Mouse (Mus musculus): Measurements from ENCODE around the gene Ptch2. TPM values are rescaled to one million over a fixed set of nuclear protein-coding genes. Genes with fewer than 3 reads are reported as not detected.

Gene Ptch2
- total and polyA plus RNA-seq, 3 experiments, result 0.33 TPM; not detected in 2

DNA sequence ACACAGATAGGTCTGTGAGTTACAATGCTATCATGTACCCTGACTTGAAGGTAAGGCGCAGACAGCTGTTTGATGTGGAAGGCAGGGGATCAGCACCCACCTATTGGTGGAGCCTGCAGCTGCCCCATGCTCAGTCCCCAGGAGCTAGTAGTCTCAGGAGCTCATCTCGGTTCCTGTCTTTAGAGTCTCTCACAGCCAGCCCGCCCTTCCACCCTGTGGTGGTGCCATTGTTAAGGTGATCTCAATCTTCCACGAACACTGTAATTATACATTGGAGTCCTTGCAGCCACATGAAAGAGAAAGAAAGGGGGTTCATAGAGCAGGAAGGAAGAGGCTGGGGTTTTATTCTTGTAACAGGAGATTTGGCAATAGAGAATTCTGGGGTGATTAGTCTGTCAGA lies 4.2 kb downstream of the Ptch2 start:
- Histone ChIP-seq H3K9me3 (replicated peaks; ENCODE audit: insufficient read depth, low read length) (no peaks in the 10 kb centered on the region), H3K27ac (ENCODE audit: control insufficient read depth, low read depth, low read length) (no peak overlapping the region), H3K79me2 (ENCODE audit: control insufficient read depth, insufficient read depth, low read length, poor library complexity) (no peaks in the 10 kb centered on the region), H3K9ac (ENCODE audit: control insufficient read depth, low read depth, low read length, poor library complexity, severe bottlenecking) (no peak overlapping the region), H3K36me3 (ENCODE audit: control insufficient read depth in 1 of 2, insufficient read depth in 2 of 2, low read length in 2 of 2) (no peaks in the 10 kb centered on the region), H3K4me3 (ENCODE audit: control insufficient read depth in 1 of 2, insufficient read depth in 1 of 2, low read depth in 2 of 2, low read length in 2 of 2) (no peak overlapping the region), H3K4me1 (ENCODE audit: control insufficient read depth in 1 of 2, insufficient read depth in 2 of 2, low read length in 2 of 2) (no peaks in the 10 kb centered on the region), H3K27me3 (ENCODE audit: control insufficient read depth in 1 of 2, insufficient read depth in 2 of 2, low read length in 2 of 2) (peaks cover 2 to 7% of the 10 kb centered on the region in 2 experiments)
- TF ChIP-seq ZC3H11A (IDR thresholded peaks at IDR 0.05; ENCODE audit: low read depth, low read length) (no peak), MAX (IDR thresholded peaks at IDR 0.05; ENCODE audit: low read length) (no peak), SMC3 (IDR thresholded peaks at IDR 0.05; ENCODE audit: low read depth, low read length) (no peak), ZMIZ1 (IDR thresholded peaks at IDR 0.05; ENCODE audit: low read depth, low read length) (no peak), POLR2A (IDR thresholded peaks at IDR 0.05; ENCODE audit: control insufficient read depth in 1 of 2, insufficient read depth in 1 of 2, low read depth in 1 of 2, low read length in 2 of 2, poor library complexity in 1 of 2) (no peak), MXI1 (IDR thresholded peaks at IDR 0.05; ENCODE audit: low read depth, low read length) (no peak), GATA1 (IDR thresholded peaks at IDR 0.05; ENCODE audit: low read depth, low read length) (no peak), POLR2AphosphoS5 (IDR thresholded peaks at IDR 0.05; ENCODE audit: borderline replicate concordance, low read depth, low read length) (no peak)
- no peak for DNase-seq (ENCODE audit: low read depth, low spot score)

DNA sequence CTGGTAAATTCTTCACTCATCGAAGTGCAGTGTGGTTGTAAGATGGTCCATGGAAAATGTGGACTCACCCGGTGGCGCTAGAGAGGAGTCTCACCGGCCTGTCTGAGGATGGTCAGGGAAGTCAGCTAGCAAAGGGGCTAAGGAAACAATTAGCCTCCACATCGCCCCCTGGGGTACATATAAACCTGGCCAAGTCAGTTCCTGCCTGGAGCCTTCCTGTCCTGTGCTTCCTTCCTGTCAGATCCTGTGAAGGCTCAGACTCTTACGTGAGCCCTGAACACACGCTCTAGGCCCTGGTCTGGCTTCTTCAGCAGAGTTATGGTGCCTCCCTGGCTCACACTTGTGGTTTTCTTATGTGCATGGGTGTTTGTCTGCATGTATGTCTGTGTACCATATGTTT lies 5.3 kb downstream of the Ptch2 start:
- Histone ChIP-seq H3K9me3 (replicated peaks; ENCODE audit: insufficient read depth, low read length) (no peaks in the 10 kb centered on the region), H3K4me3 (ENCODE audit: control insufficient read depth in 1 of 2, insufficient read depth in 1 of 2, low read depth in 2 of 2, low read length in 2 of 2) (no peak overlapping the region), H3K27ac (ENCODE audit: control insufficient read depth, low read depth, low read length) (no peak overlapping the region), H3K79me2 (ENCODE audit: control insufficient read depth, insufficient read depth, low read length, poor library complexity) (no peaks in the 10 kb centered on the region), H3K27me3 (ENCODE audit: control insufficient read depth in 1 of 2, insufficient read depth in 2 of 2, low read length in 2 of 2) (peaks cover 2 to 3% of the 10 kb centered on the region in 2 experiments; a peak in 3 of 4 replicates), H3K4me1 (ENCODE audit: control insufficient read depth in 1 of 2, insufficient read depth in 2 of 2, low read length in 2 of 2) (no peaks in the 10 kb centered on the region), H3K9ac (ENCODE audit: control insufficient read depth, low read depth, low read length, poor library complexity, severe bottlenecking) (no peak overlapping the region), H3K36me3 (ENCODE audit: control insufficient read depth in 1 of 2, insufficient read depth in 2 of 2, low read length in 2 of 2) (no peaks in the 10 kb centered on the region)
- TF ChIP-seq TBP (IDR thresholded peaks at IDR 0.05; ENCODE audit: low read depth, low read length), result no peak
- TF ChIP-seq CTCF (IDR thresholded peaks at IDR 0.05 in 2 of 3, conservative IDR thresholded peaks at IDR 0.05 in 1 of 3; ENCODE audit: control insufficient read depth in 1 of 3, insufficient read depth in 1 of 3, low read depth in 2 of 3, low read length in 3 of 3, poor library complexity in 1 of 3, severe bottlenecking in 1 of 3), result peak; percentile 27 to 57 (median 33)
- TF ChIP-seq MEF2A (IDR thresholded peaks at IDR 0.05; ENCODE audit: extremely low read depth, insufficient replicate concordance, low read depth, low read length, poor library complexity, severe bottlenecking), result no peak
- no peak for TF ChIP-seq POLR2AphosphoS2 (IDR thresholded peaks at IDR 0.05; ENCODE audit: low read length)
- no peak; the same call in 1 of the 2 replicates for TF ChIP-seq ZC3H11A (IDR thresholded peaks at IDR 0.05; ENCODE audit: low read depth, low read length)
- no peak for TF ChIP-seq GABPA (IDR thresholded peaks at IDR 0.05; ENCODE audit: low read depth, low read length)
- TF ChIP-seq RAD21 (IDR thresholded peaks at IDR 0.05; ENCODE audit: low read depth, low read length), result peak; percentile 13; the same call in 1 of the 2 replicates
- peak; percentile 46 for TF ChIP-seq SMC3 (IDR thresholded peaks at IDR 0.05; ENCODE audit: low read depth, low read length)
- peak; percentile 58 for DNase-seq (ENCODE audit: low read depth, low spot score)

DNA sequence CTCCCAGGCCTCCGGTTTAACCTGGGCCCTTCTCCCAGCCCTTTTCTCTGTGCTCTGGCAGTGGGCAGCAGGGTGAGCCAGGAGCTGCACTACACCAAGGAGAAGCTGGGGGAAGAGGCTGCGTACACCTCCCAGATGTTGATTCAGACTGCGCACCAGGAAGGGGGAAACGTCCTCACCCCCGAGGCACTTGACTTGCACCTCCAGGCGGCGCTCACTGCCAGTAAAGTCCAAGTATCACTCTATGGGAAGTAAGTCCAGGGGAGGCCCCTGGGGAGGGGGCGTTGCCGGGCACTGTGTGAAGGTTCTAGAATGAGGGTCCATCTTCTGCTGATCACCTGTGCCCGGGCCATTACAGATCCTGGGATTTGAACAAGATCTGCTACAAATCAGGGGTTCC lies 8.8 kb downstream of the Ptch2 start:
- no peak for TF ChIP-seq RAD21 (IDR thresholded peaks at IDR 0.05; ENCODE audit: low read depth, low read length)
- TF ChIP-seq MYB (IDR thresholded peaks at IDR 0.05; ENCODE audit: low read depth, low read length), result no peak
- TF ChIP-seq CTCF (IDR thresholded peaks at IDR 0.05 in 2 of 3, conservative IDR thresholded peaks at IDR 0.05 in 1 of 3; ENCODE audit: control insufficient read depth in 1 of 3, insufficient read depth in 1 of 3, low read depth in 2 of 3, low read length in 3 of 3, poor library complexity in 1 of 3, severe bottlenecking in 1 of 3), result peak in 2 of 3 experiments; percentile 9 to 16; a peak in 1 of 6 replicates
- TF ChIP-seq NRF1 (IDR thresholded peaks at IDR 0.05; ENCODE audit: insufficient read depth, low read depth, low read length, poor library complexity, severe bottlenecking), result no peak
- TF ChIP-seq GABPA (IDR thresholded peaks at IDR 0.05; ENCODE audit: low read depth, low read length), result no peak
- no peak for TF ChIP-seq CHD1 (IDR thresholded peaks at IDR 0.05; ENCODE audit: low read depth, low read length)
- TF ChIP-seq TAL1 (IDR thresholded peaks at IDR 0.05; ENCODE audit: low read length), result no peak
- no peak for TF ChIP-seq MAFK (IDR thresholded peaks at IDR 0.05; ENCODE audit: borderline replicate concordance, low read depth, low read length)
- peak; percentile 3; the same call in 1 of the 2 replicates for TF ChIP-seq SMC3 (IDR thresholded peaks at IDR 0.05; ENCODE audit: low read depth, low read length)
- no peak for TF ChIP-seq E2F4 (IDR thresholded peaks at IDR 0.05; ENCODE audit: borderline replicate concordance, low read depth, low read length)
- no peak for TF ChIP-seq POLR2AphosphoS5 (IDR thresholded peaks at IDR 0.05; ENCODE audit: borderline replicate concordance, low read depth, low read length)
- H3K9ac ChIP-seq (ENCODE audit: control insufficient read depth, low read depth, low read length, poor library complexity, severe bottlenecking), result no peak overlapping the region
- no peak overlapping the region for H3K27ac ChIP-seq (ENCODE audit: control insufficient read depth, low read depth, low read length)
- no peaks in the 10 kb centered on the region for H3K36me3 ChIP-seq (ENCODE audit: control insufficient read depth in 1 of 2, insufficient read depth in 2 of 2, low read length in 2 of 2)
- no peak overlapping the region for H3K4me3 ChIP-seq (ENCODE audit: control insufficient read depth in 1 of 2, insufficient read depth in 1 of 2, low read depth in 2 of 2, low read length in 2 of 2)
- no peaks in the 10 kb centered on the region for H3K9me3 ChIP-seq (replicated peaks; ENCODE audit: insufficient read depth, low read length)
- no peaks in the 10 kb centered on the region for H3K4me1 ChIP-seq (ENCODE audit: control insufficient read depth in 1 of 2, insufficient read depth in 2 of 2, low read length in 2 of 2)
- H3K79me2 ChIP-seq (ENCODE audit: control insufficient read depth, insufficient read depth, low read length, poor library complexity), result no peaks in the 10 kb centered on the region
- H3K27me3 ChIP-seq (ENCODE audit: control insufficient read depth in 1 of 2, insufficient read depth in 2 of 2, low read length in 2 of 2), result no peaks in the 10 kb centered on the region
- no peak for DNase-seq (ENCODE audit: low read depth, low spot score)

All from MEL (cell line).